Mouse (Mus musculus): Measurements from ENCODE around the gene Syde2.

DNA sequence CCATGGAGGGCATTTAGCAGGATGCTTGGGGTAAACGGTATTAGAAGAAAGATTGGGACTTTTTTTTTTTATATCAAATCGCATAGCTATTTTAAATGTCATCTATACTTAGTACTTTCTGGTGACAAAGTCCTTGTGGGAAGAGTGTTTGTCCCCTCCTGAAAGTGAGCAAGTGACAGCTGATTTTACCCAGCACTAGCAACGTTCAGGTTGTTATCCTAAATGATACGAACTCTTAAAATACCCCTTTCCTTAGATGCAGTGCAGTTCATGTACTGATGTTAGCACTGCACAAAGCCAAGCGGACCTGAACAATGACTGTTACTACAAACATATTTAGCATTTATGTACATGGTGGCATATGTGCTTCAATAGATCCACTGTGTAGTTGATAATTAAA lies 20.9 kb upstream of the Syde2 start:
- TF ChIP-seq CTCF (IDR thresholded peaks at IDR 0.05; ENCODE audit: control insufficient read depth, insufficient read depth, insufficient read length) (no peak), MAX (IDR thresholded peaks at IDR 0.05) (no peak), USF1 (IDR thresholded peaks at IDR 0.05; ENCODE audit: low read depth) (no peak), MYOD1 (IDR thresholded peaks at IDR 0.05; ENCODE audit: control insufficient read depth, insufficient read length, low read depth) (no peak)
